Mouse (Mus musculus) adrenal gland, postnatal 14 days (tissue): ENCODE data around the gene Slco1a5. TPM values are rescaled to one million over a fixed set of nuclear protein-coding genes. Genes with fewer than 3 reads are reported as not detected.
"Not testable (repeated sequence)": the region's sequence is repeated elsewhere in the genome, so short reads cannot be mapped to it uniquely, and the experiment has no call there.

ENCODE experiments used
- DNase-seq: peaks from one replicate; pipeline ENCODE4 v3.0.0; 2021; ENCODE audit warnings: mixed read lengths
- total RNA-seq: library from RNA; stranded (reverse); gene quantifications from 2 replicates; pipeline ENCODE4 v1.2.3, GENCODE M21; 2021

Slco1a5 gene
- total RNA-seq, 1 experiment from 2014 or later: not detected

GRCm38 (mm10) chr6:142289413-142290118 is 33.2 kb downstream of the Slco1a5 start:
- DNase-seq: no peak

- DNase-seq: no peak
Measured at GRCm38 (mm10) chr6:142275721-142276442, 46.9 kb downstream of the Slco1a5 start.

- not testable (repeated sequence) for DNase-seq
Measured at GRCm38 (mm10) chr6:142250738-142251307, 72.0 kb downstream of the Slco1a5 start.

GRCm38 (mm10) chr6:142245065-142245464 is 77.7 kb downstream of the Slco1a5 start:
- peak; percentile 3 for DNase-seq

GRCm38 (mm10) chr6:142239468-142239867 is 83.3 kb downstream of the Slco1a5 start:
- no peak for DNase-seq

GRCm38 (mm10) chr6:142220138-142220537 is 102.6 kb downstream of the Slco1a5 start:
- DNase-seq: no peak

- DNase-seq: no peak
Measured at GRCm38 (mm10) chr6:142211821-142212220, 111.0 kb downstream of the Slco1a5 start.

- no peak for DNase-seq
Measured at GRCm38 (mm10) chr6:142209749-142210148, 113.0 kb downstream of the Slco1a5 start.

- DNase-seq: no peak
Measured at GRCm38 (mm10) chr6:142208421-142208820, 114.4 kb downstream of the Slco1a5 start, which contains the start of gene Slco1a6. Slco1a6 (minus strand) TSS chr6:142208521.

- no peak for DNase-seq
Measured at GRCm38 (mm10) chr6:142200524-142200923, 122.3 kb downstream of the Slco1a5 start.

- no peak for DNase-seq
Measured at GRCm38 (mm10) chr6:142194245-142194644, 128.5 kb downstream of the Slco1a5 start.

- DNase-seq: no peak
Measured at GRCm38 (mm10) chr6:142191962-142192361, 130.8 kb downstream of the Slco1a5 start.

- DNase-seq: no peak
Measured at GRCm38 (mm10) chr6:142187426-142187825, 135.4 kb downstream of the Slco1a5 start.

- no peak for DNase-seq
Measured at GRCm38 (mm10) chr6:142185868-142186415, 136.8 kb downstream of the Slco1a5 start.

Other genes starting within 250 kb of the Slco1a5 start
- not detected in 2 replicates for gene Slco1a6, start 114.5 kb downstream of the Slco1a5 start, total RNA-seq
- gene Iapp, start 24.6 kb downstream of the Slco1a5 start, total RNA-seq: not detected in 2 replicates
- gene Pyroxd1, start 22.7 kb upstream of the Slco1a5 start, total RNA-seq: 11.9 and 12.6 TPM in 2 replicates
- gene Recql, start 64.1 kb upstream of the Slco1a5 start, total RNA-seq: 15.5 and 19.2 TPM in 2 replicates
- gene Golt1b, start 64.2 kb upstream of the Slco1a5 start, total RNA-seq: 32.9 and 33.3 TPM in 2 replicates
- gene Spx, start 90.5 kb upstream of the Slco1a5 start, total RNA-seq: 1.2 TPM in 1 of 2 replicates, not detected in the other
- 4.3 and 15.7 TPM in 2 replicates for gene Gys2, start 150.1 kb upstream of the Slco1a5 start, total RNA-seq
- gene Ldhb, start 185.0 kb upstream of the Slco1a5 start, total RNA-seq: 446 and 476 TPM in 2 replicates
- 20.5 and 24.1 TPM in 2 replicates for gene Kcnj8, start 248.6 kb upstream of the Slco1a5 start, total RNA-seq